Mouse (Mus musculus): ENCODE measurements around the gene Dner. TPM values are rescaled to one million over a fixed set of nuclear protein-coding genes. Genes with fewer than 3 reads are reported as not detected.

Gene Dner
- polyA plus RNA-seq, 1 experiment from 2014 or later = 0.05 TPM

- ATAC-seq (ENCODE audit: low read depth) = no peak
- H3K9ac ChIP-seq (ENCODE audit: low read depth, low read length) = no peak overlapping the region
- H3K4me2 ChIP-seq (ENCODE audit: low read depth, low read length) = no peak overlapping the region
- no peaks in the 10 kb centered on the region for H3K9me3 ChIP-seq (replicated peaks; ENCODE audit: control insufficient read depth, low read length)
- H3K27me3 ChIP-seq (ENCODE audit: control insufficient read depth, insufficient read depth, low read depth, low read length) = no peaks in the 10 kb centered on the region
- no peak overlapping the region for H3K4me3 ChIP-seq (ENCODE audit: low read depth, low read length)
- WGBS (ENCODE audit: insufficient replicate concordance) = 18% methylated on average over 1 of the region's 1 CpGs
- H3K27ac ChIP-seq (ENCODE audit: low read length) = no peak overlapping the region
- H3K36me3 ChIP-seq (ENCODE audit: control insufficient read depth, insufficient read depth) = no peaks in the 10 kb centered on the region
- H3K4me1 ChIP-seq (ENCODE audit: control insufficient read depth, low read depth, low read length) = no peaks in the 10 kb centered on the region
These were observed 267.7 kb downstream of the Dner start for GRCm38 (mm10) chr1:84428331-84428730.

DNA sequence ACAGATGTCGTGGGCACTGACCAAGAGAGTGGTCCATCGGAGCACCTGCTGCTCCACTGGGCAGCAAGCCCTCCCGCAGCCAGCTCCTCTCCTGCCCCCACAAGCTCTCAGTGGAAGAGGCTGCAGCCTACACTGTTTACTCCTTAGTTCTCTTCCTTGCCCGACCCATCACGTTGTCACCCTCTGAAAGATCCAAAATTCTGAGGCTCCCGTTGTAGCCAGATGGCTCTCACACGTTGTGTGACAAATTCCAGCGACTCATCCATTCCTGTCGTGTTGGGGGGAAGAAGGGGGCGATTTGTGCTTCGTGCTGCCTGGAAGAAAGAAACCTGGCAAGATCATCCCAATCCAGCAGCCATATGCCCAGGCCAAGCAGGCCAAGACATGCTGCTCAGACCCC is 268.3 kb downstream of the Dner start:
- no peaks in the 10 kb centered on the region for H3K9me3 ChIP-seq (replicated peaks; ENCODE audit: control insufficient read depth, low read length)
- no peak overlapping the region for H3K4me2 ChIP-seq (ENCODE audit: low read depth, low read length)
- ATAC-seq (ENCODE audit: low read depth) = no peak
- no peaks in the 10 kb centered on the region for H3K36me3 ChIP-seq (ENCODE audit: control insufficient read depth, insufficient read depth)
- H3K27me3 ChIP-seq (ENCODE audit: control insufficient read depth, insufficient read depth, low read depth, low read length) = no peaks in the 10 kb centered on the region
- WGBS (ENCODE audit: insufficient replicate concordance) = 59% methylated on average over 11 of the region's 11 CpGs
- no peaks in the 10 kb centered on the region for H3K4me1 ChIP-seq (ENCODE audit: control insufficient read depth, low read depth, low read length)
- H3K27ac ChIP-seq (ENCODE audit: low read length) = no peak overlapping the region
- H3K9ac ChIP-seq (ENCODE audit: low read depth, low read length) = no peak overlapping the region
- no peak overlapping the region for H3K4me3 ChIP-seq (ENCODE audit: low read depth, low read length)

DNA sequence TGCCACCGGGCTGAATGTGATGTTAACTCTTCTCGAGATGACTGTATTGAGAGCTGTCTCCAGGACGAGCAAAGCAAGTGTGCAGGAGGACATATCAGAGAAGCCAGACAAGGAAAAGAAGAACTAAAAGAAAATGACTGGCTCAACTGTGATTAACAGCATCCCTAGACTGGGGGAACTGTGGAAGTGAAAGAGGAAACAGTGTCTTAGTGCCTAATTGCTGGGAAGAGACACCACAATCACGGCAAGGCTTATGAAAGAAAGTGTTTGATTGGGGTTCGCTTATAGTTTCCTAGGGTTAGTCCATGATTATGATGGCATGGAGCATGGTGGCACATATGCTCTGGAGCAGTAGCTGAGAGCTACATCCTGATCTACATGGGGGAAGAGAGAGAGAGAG is 269.3 kb downstream of the Dner start:
- H3K9me3 ChIP-seq (replicated peaks; ENCODE audit: control insufficient read depth, low read length) = no peaks in the 10 kb centered on the region
- no peak overlapping the region for H3K4me2 ChIP-seq (ENCODE audit: low read depth, low read length)
- no peak overlapping the region for H3K4me3 ChIP-seq (ENCODE audit: low read depth, low read length)
- H3K4me1 ChIP-seq (ENCODE audit: control insufficient read depth, low read depth, low read length) = no peaks in the 10 kb centered on the region
- no peak for ATAC-seq (ENCODE audit: low read depth)
- no peak overlapping the region for H3K9ac ChIP-seq (ENCODE audit: low read depth, low read length)
- 56% methylated on average over 5 of the region's 5 CpGs for WGBS (ENCODE audit: insufficient replicate concordance)
- H3K27me3 ChIP-seq (ENCODE audit: control insufficient read depth, insufficient read depth, low read depth, low read length) = no peaks in the 10 kb centered on the region
- no peak overlapping the region for H3K27ac ChIP-seq (ENCODE audit: low read length)
- H3K36me3 ChIP-seq (ENCODE audit: control insufficient read depth, insufficient read depth) = no peaks in the 10 kb centered on the region

- Histone ChIP-seq H3K27me3 (ENCODE audit: control insufficient read depth, insufficient read depth, low read depth, low read length) (no peaks in the 10 kb centered on the region), H3K27ac (ENCODE audit: low read length) (no peak overlapping the region), H3K4me2 (ENCODE audit: low read depth, low read length) (no peak overlapping the region), H3K4me1 (ENCODE audit: control insufficient read depth, low read depth, low read length) (no peaks in the 10 kb centered on the region), H3K36me3 (ENCODE audit: control insufficient read depth, insufficient read depth) (no peaks in the 10 kb centered on the region), H3K9ac (ENCODE audit: low read depth, low read length) (no peak overlapping the region), H3K9me3 (replicated peaks; ENCODE audit: control insufficient read depth, low read length) (no peaks in the 10 kb centered on the region), H3K4me3 (ENCODE audit: low read depth, low read length) (no peak overlapping the region)
- 52% methylated on average over 2 of the region's 2 CpGs for WGBS (ENCODE audit: insufficient replicate concordance)
- no peak for ATAC-seq (ENCODE audit: low read depth)
These were observed 273.1 kb downstream of the Dner start for GRCm38 (mm10) chr1:84422881-84423280.

DNA sequence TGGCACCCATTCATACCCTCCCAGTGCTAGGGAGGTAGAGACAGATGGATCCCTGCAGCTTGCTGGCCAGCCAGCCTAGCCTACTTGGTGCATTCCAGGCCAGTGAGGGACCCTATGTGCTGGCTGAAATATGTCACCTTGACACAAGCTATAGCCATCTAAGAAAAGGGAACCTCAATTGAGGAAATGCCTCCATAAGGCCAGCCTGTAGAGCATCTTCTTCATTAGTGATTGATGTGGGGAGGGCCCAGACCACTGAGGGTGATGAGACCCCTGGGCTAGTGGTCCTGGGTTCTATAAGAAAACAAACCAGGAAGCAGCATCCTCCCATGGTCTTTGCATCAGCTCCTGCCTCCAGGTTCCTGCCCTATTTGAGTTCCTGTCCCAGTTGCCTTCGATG is 274.2 kb downstream of the Dner start:
- H3K4me1 ChIP-seq (ENCODE audit: control insufficient read depth, low read depth, low read length) = no peaks in the 10 kb centered on the region
- H3K36me3 ChIP-seq (ENCODE audit: control insufficient read depth, insufficient read depth) = no peaks in the 10 kb centered on the region
- ATAC-seq (ENCODE audit: low read depth) = no peak
- H3K27me3 ChIP-seq (ENCODE audit: control insufficient read depth, insufficient read depth, low read depth, low read length) = no peaks in the 10 kb centered on the region
- no peak overlapping the region for H3K4me3 ChIP-seq (ENCODE audit: low read depth, low read length)
- 67% methylated on average over 1 of the region's 1 CpGs for WGBS (ENCODE audit: insufficient replicate concordance)
- H3K9ac ChIP-seq (ENCODE audit: low read depth, low read length) = no peak overlapping the region
- H3K4me2 ChIP-seq (ENCODE audit: low read depth, low read length) = no peak overlapping the region
- H3K27ac ChIP-seq (ENCODE audit: low read length) = no peak overlapping the region
- no peaks in the 10 kb centered on the region for H3K9me3 ChIP-seq (replicated peaks; ENCODE audit: control insufficient read depth, low read length)

DNA sequence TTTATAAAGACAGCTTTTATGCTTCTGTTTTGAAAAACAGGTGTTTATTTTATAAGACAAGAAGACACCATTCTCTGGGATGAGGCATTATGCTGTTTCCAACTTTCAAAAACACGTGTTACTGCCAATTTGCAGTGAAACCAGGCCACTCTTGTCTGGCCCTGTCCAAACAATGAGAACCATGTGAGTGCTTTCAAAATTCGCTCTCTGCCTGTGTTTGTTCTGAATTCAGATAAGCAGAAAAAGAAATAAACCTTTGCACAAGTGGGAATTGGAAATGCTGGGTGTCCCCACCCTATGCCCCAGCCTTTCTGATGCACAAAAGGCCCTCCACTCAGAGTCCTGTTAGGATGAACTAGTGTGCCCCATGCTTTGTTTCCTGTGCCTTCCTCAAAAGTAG is 276.6 kb downstream of the Dner start:
- H3K27ac ChIP-seq (ENCODE audit: low read length) = no peak overlapping the region
- H3K4me1 ChIP-seq (ENCODE audit: control insufficient read depth, low read depth, low read length) = no peaks in the 10 kb centered on the region
- WGBS (ENCODE audit: insufficient replicate concordance) = 33% methylated on average over 2 of the region's 2 CpGs

DNA sequence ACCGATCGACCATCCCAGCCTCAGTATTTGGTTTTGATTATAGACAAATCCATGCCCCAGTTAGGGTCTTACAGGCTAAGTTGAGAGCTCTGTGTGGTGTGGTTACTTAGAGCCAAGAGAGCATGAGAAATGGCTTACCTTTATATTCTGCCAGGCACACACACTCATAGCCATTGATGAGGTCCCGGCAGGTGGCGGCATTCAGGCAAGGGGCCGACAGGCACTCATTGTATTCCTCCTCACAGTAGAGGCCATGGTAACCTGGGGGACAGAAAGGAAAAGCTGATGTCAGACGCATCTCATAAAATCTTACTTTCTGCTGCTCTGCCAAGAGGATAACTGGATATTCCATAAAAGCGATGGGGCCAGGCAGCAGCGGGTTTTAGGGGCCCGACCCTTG is 277.5 kb downstream of the Dner start:
- Histone ChIP-seq H3K27me3 (ENCODE audit: control insufficient read depth, insufficient read depth, low read depth, low read length) (no peaks in the 10 kb centered on the region), H3K9ac (ENCODE audit: low read depth, low read length) (no peak overlapping the region), H3K4me2 (ENCODE audit: low read depth, low read length) (no peak overlapping the region), H3K27ac (ENCODE audit: low read length) (no peak overlapping the region), H3K36me3 (ENCODE audit: control insufficient read depth, insufficient read depth) (no peaks in the 10 kb centered on the region), H3K4me3 (ENCODE audit: low read depth, low read length) (no peak overlapping the region), H3K9me3 (replicated peaks; ENCODE audit: control insufficient read depth, low read length) (no peaks in the 10 kb centered on the region), H3K4me1 (ENCODE audit: control insufficient read depth, low read depth, low read length) (no peaks in the 10 kb centered on the region)
- ATAC-seq (ENCODE audit: low read depth) = no peak
- WGBS (ENCODE audit: insufficient replicate concordance) = 68% methylated on average over 9 of the region's 9 CpGs

More for the DNA sequence above, 276.6 kb downstream of the Dner start:
- H3K4me2 ChIP-seq (ENCODE audit: low read depth, low read length) = no peak overlapping the region
- ATAC-seq (ENCODE audit: low read depth) = no peak
- H3K9me3 ChIP-seq (replicated peaks; ENCODE audit: control insufficient read depth, low read length) = no peaks in the 10 kb centered on the region
- H3K27me3 ChIP-seq (ENCODE audit: control insufficient read depth, insufficient read depth, low read depth, low read length) = no peaks in the 10 kb centered on the region
- no peak overlapping the region for H3K9ac ChIP-seq (ENCODE audit: low read depth, low read length)
- H3K4me3 ChIP-seq (ENCODE audit: low read depth, low read length) = no peak overlapping the region
- H3K36me3 ChIP-seq (ENCODE audit: control insufficient read depth, insufficient read depth) = no peaks in the 10 kb centered on the region

- Histone ChIP-seq H3K4me1 (ENCODE audit: control insufficient read depth, low read depth, low read length) (no peaks in the 10 kb centered on the region), H3K27me3 (ENCODE audit: control insufficient read depth, insufficient read depth, low read depth, low read length) (no peaks in the 10 kb centered on the region), H3K36me3 (ENCODE audit: control insufficient read depth, insufficient read depth) (no peaks in the 10 kb centered on the region), H3K4me2 (ENCODE audit: low read depth, low read length) (no peak overlapping the region), H3K9me3 (replicated peaks; ENCODE audit: control insufficient read depth, low read length) (no peaks in the 10 kb centered on the region), H3K4me3 (ENCODE audit: low read depth, low read length) (no peak overlapping the region), H3K9ac (ENCODE audit: low read depth, low read length) (no peak overlapping the region), H3K27ac (ENCODE audit: low read length) (no peak overlapping the region)
- 62% methylated on average over 9 of the region's 9 CpGs for WGBS (ENCODE audit: insufficient replicate concordance)
- no peak for ATAC-seq (ENCODE audit: low read depth)
These were observed 278.2 kb downstream of the Dner start for GRCm38 (mm10) chr1:84417761-84418238.

DNA sequence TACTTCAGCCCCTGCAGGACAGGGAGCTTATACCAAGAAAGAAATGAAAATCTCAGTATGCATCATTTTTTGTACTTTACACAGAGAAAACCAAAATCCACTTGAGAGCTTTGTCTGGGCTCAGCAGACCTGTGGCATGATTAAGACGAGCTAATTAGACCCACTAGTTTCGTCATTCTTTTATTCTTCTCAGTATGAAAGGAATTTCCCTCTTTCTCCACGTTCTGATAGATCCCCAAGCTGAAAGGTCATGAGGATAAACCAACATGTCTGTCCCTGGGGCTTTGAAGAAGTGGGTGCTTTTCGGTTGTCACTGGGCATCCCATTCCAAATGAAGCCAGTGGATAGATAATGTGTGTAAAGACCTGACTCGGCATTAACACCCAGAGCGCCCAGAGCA is 278.7 kb downstream of the Dner start:
- Histone ChIP-seq H3K27ac (ENCODE audit: low read length) (no peak overlapping the region), H3K4me3 (ENCODE audit: low read depth, low read length) (no peak overlapping the region), H3K9ac (ENCODE audit: low read depth, low read length) (no peak overlapping the region), H3K4me1 (ENCODE audit: control insufficient read depth, low read depth, low read length) (no peaks in the 10 kb centered on the region), H3K36me3 (ENCODE audit: control insufficient read depth, insufficient read depth) (no peaks in the 10 kb centered on the region), H3K4me2 (ENCODE audit: low read depth, low read length) (no peak overlapping the region), H3K9me3 (replicated peaks; ENCODE audit: control insufficient read depth, low read length) (no peaks in the 10 kb centered on the region), H3K27me3 (ENCODE audit: control insufficient read depth, insufficient read depth, low read depth, low read length) (no peaks in the 10 kb centered on the region)
- no peak for ATAC-seq (ENCODE audit: low read depth)
- WGBS (ENCODE audit: insufficient replicate concordance) = 59% methylated on average over 6 of the region's 6 CpGs

Measured in liver, embryonic 16.5 days (tissue).